Mouse (Mus musculus) left cerebral cortex, postnatal 10 days (tissue): ENCODE measurements around the gene Klhl36. TPM values are rescaled to one million over a fixed set of nuclear protein-coding genes. Genes with fewer than 3 reads are reported as not detected.

ENCODE experiments used
- DNase-seq, 2 experiments: peaks; one replicate each; pipeline ENCODE4 v3.0.0; 2021 to 2022; ENCODE audit warnings: low spot score in 2 of 2, mixed read lengths in 1 of 2; ENCODE audit errors: extremely low spot score in 1 of 2
- intact Hi-C: fragments of 180-260 bp; cut with DNase I; formaldehyde crosslinking; loops from one replicate; pipeline ENCODE4 v1.15.1; 2025
- total RNA-seq, 2 experiments: library from RNA; stranded (reverse); gene quantifications; 2 replicates each; pipeline ENCODE4 v1.2.3; 2021

Gene Klhl36
- total RNA-seq, 2 experiments from 2014 or later, result 7.3 to 8.2 TPM

DNA sequence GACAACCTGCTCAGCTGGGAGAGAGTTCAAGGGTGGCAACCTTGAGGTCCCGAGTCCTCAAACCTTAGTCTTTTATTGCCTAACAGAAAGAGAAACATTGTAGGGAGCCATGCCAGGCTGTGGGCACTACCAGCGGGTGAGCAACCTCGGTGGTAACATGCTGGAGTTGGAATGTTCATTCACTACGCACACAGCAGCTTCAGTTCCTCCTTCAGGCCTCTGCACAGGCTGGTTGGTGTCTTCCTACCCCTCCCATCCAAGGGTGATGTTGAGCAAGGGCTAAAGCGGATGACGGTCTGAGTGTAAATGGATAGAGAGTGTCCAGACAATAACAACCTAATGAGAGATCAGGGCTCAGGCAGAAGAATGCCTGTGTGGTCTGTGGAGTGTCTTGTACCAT is 4.3 kb upstream of the Klhl36 start:
- no peak for DNase-seq
- intact Hi-C loops, result no loop called here

DNA sequence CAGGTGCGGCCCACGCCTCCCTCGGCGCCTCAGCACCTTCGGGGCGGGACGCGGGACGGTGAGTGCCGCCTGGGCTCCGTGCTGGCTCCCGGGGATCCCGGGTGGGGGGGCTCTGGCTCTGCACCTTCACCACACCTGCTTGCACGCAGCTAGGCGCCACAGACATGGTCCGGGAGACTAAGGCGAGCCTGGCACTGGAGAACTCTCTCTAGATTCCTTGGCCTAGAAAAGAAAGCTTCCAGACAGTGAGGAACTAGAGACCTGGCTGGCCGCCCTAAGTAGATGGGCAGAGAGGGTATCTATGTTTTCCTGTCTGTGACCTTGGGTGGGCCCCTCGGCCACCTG is 296 bp downstream of the Klhl36 start:
- intact Hi-C loops, result no loop called here
- DNase-seq, result no peak

DNA sequence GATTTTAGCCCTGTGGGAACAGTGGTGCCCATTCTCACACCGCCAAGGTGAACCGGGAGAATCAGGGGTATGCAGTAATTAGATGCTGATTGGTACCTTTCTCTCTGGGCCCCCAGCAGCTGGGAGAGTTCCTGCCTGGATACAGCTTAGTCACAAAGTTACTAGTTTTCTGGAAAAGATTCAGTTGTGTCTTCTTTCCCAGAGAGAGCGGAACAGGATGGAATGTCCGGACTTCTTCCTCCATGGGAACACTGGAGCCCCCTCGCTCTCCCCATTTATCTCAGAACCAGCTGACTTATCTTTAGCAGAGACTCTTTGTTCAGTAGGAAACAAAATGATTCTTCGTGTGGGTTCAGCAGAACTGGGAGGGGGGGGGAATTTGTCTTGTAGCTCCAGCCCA is 683 bp downstream of the Klhl36 start:
- intact Hi-C loops, result no loop called here

DNA sequence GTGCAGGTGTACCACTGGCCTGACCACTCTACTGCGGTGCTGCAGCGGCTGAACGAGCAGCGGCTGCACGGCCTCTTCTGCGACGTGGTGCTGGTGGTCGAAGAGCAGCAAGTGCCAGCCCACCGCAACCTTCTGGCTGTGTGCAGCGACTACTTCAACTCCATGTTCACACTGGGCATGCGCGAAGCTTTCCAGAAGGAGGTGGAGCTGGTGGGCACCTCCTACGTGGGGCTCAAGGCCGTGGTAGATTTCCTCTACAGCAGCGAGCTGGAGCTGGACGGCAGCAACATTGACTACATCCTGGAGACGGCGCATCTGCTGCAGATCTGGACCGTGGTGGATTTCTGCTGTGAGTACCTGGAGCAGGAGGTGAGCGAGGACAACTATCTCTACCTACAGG is 7.5 kb downstream of the Klhl36 start:
- DNase-seq, result no peak
- intact Hi-C loops, result no loop called here

More for the DNA sequence above, 683 bp downstream of the Klhl36 start:
- DNase-seq, result no peak

DNA sequence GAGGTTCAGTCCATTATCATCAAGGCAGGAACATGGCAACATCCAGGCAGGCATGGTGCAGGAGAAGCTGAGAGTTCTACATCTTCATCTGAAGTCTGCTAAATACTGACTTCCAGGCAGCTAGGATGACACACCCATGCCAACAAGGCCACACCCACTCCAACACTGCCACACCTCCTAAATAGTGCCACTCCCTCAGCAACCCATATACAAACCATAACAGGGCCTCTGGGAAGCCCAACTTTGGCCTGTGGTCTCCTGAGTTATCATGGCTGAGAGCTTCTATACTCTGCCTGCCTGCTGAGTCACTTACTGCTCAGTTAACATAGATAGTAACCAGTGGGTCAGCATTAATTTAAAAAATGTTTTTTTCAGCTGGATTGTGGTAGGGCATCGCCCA is 11.1 kb downstream of the Klhl36 start:
- DNase-seq, result no peak
- intact Hi-C loops, result no loop called here

DNA sequence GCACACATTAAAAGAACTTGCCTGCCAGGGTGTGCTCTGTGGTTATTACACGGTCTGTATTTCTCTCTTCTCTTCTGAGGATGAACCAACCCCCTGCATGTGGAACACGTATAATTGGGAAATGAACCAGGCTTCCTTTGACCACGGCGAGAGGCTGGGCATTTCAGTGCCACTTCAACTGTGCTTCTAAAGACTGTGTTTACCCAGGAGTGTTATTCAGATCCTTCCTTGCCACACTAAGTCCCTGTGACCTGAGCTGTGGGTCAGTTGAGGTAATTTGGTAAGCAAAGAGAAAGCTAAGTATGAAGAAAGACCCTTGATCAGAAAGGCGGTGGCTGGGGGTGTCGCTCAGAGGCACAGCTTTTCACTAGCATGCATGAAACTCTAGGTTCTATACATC is 19.2 kb downstream of the Klhl36 start:
- DNase-seq, result no peak
- intact Hi-C loops, result no loop called here

DNA sequence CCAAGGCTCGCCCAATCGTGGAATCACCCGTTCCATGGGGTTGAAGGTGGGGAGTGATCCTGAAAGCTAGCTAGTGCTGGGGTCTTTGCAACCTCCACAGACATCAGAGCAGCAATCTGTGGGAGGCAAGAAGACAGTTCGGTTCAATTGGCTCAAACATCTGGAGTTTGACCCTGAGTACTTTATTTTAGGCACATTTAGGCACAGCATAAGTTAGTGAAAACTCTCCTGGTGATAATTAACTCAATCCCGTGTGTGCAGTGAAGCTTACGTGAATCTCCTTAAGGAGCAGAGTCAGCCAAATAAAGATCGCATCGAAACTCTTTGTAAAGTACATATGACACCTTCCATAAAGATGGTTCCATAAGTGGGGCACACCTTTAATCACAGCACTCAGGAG is 19.9 kb downstream of the Klhl36 start:
- DNase-seq, result no peak
- intact Hi-C loops, result no loop called here

DNA sequence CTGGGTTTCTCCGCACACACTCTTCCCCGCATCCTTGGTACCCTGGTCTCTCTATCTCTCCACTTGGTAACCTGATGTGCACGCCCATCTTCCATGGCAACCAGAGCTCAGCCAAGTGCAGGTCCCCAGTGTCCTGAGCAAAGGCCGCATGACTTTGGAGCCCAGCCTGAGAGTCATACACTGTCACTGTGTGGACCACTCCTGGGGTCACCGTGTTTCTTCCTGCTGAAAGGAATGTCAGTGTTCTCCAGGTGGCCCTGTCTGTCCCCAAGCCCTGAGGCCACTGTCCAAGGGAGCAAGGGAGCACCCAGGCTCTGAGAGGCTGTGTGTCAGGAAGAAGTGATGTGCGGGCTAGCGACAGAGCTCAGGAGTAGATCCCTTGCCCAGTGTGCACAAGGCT is 21.2 kb downstream of the Klhl36 start:
- DNase-seq, result no peak
- intact Hi-C loops, result no loop called here

DNA sequence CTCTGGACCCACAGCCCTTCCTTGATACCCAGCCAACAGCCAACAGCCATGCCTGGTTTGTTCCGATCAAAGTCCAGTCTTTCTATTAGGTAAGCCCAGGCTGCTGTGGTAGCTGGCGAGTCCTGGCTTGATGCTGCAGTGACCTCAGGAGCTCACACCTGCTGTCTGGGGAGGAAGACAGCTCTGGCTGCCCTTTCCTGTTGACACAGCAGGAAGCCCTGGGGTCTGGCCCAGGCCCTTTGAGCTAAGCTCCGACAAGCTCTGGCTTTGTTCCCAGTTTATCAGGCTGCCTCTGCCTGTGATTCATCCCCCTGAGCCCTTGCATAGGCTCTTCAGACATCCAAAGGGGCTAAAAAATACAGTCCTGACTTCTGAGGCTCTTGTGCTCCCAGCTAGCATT is 23.5 kb downstream of the Klhl36 start:
- intact Hi-C loops, result no loop called here
- DNase-seq, result peak; percentile 16 to 86

DNA sequence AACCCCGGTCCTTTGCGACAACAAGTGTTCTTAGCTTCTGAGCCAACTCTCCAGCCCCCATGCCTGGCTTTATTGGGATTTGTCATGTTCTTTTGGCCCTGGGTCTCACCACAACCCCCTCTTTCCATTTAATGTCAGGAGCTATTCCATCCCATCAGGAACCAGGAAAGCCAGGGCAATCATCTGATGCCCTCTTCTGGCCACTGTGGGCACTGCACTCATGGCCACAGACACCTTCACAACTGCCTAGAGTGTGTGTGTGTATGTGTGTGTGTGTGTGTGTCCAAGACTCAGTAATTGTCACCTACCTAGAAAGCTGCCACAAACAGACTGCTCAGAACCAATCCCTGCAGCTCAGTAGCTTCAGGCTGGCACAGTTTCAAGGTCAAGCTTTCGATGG is 25.1 kb downstream of the Klhl36 start:
- no peak for DNase-seq
- intact Hi-C loops, result no loop called here

DNA sequence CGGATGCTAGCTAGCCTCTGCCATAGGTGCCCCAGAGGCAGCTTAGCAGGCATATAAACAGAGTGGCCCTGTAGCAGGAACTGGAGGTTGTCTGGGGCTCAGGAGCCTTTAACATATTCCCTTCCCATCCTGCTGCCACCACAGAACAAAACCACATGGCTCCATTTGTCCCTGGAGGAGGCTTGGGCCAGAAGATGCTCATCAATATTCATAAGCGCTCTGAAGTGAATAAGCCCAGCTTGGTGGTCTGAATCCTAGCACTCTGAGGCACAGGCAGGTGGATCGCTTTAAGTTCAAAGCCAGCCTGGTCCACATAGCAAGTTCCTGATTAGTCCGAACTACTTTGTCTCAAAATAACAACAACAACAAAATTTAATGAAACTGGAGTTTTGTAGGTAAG is 25.9 kb downstream of the Klhl36 start:
- no peak for DNase-seq
- intact Hi-C loops, result no loop called here

DNA sequence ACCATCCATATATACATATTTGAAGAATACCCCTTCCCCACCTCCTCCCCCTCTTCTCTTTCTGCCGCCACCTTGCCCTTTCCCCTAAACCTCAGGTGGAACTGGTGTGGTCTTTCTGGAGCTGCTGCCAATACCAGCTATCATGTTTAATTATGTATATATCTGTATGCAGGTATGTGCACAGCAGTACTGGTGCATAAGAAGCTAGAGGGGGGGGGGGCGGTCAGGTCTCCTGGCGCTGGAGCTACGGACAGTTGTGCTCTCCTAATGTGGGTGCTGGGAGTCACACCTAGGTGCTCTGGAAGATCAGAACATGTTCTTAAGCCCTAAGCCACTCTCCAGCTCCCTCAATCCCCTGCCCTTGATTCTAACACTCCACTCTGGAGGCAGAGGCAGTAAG is 35.0 kb downstream of the Klhl36 start:
- no peak for DNase-seq
- intact Hi-C loops, result no loop called here

DNA sequence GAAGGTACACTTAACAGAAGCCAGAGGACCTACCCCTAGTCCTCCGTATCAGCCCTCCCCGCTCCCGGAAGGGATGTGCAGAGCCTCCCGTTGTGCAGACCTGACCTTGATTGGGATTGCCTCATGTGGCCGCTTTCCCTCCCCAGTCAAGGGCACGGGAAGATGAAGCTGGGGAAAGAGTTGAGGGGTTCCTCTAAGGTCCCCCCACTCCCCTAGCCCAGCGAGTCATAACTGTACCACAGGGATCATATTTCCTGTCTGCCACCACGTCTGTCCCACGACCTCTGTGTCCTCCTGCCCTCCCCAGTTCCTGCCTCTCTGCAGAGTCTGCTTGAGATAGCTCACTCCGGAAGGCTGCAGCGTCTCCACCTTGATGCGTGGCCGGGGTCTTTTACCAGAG is 35.9 kb downstream of the Klhl36 start:
- no peak for DNase-seq
- intact Hi-C loops, result no loop called here

DNA sequence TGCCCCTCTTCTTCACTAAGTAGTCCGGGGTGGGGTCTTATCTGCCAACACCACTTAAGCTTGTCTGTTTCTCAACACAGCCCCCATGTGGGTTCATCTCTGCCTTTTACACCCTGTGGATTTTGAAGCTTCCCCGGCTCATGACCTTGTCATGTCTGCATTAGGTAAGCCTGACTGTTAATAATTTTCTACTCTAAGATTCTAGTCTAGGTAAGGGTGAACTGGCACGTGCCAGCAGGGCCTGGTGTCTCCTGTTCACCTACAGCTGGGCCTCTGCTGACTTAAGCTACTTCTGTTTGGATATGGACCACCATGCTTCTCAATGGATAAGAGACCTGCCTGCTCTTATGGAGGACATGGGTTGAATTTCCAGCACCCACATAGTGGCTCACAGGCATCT is 39.3 kb downstream of the Klhl36 start:
- intact Hi-C loops, result no loop called here
- no peak for DNase-seq

DNA sequence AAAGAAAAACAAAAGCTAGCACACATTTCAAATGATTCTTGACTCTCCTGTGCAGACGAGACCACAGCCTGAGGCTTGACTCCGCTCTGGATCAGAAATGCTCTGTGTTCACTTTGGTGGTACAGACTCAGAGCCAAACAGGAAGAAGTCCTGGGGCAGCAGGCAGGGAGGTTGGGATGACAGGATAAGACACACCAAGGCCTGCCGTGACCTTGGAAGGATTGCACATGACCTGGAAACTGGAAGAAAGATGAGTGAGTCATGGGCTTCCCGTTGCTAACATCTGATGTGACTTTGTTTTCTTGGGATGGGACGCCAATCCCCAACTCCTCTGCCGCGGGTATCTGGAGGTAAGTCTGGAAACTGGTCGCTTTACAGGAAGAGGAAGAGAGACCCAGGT is 39.9 kb downstream of the Klhl36 start:
- intact Hi-C loops, result no loop called here
- DNase-seq, result peak in 1 of 2 experiments; percentile 42

DNA sequence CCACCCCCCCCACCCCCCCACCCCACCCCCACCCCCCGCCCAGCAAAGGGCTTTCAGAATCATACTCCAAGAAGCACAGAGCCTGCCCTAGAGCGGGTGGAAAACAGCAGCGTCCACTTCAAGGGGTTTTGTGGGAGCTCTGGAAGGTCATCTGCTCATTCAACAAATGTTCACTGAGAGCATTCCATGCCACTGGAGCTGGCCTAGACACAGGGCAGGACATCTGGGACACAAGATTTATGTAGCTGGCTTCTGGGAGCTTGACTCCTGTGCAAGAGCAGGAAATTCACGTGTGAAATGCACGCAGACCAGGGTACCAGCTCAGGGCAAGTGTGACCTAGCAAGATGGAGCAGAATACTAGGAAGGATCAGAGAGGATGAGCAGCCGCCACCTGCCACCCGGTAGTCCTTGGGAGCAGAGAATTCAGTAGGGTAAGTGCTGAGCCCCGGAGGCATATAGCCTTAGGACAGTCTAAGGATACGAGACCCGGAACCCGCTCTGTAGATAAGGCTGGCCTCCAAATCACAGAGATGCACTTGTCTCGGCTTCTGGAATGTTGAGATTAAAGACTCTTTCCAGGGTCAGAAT is 42.4 kb downstream of the Klhl36 start:
- DNase-seq, result no peak
- intact Hi-C loops, result no loop called here

DNA sequence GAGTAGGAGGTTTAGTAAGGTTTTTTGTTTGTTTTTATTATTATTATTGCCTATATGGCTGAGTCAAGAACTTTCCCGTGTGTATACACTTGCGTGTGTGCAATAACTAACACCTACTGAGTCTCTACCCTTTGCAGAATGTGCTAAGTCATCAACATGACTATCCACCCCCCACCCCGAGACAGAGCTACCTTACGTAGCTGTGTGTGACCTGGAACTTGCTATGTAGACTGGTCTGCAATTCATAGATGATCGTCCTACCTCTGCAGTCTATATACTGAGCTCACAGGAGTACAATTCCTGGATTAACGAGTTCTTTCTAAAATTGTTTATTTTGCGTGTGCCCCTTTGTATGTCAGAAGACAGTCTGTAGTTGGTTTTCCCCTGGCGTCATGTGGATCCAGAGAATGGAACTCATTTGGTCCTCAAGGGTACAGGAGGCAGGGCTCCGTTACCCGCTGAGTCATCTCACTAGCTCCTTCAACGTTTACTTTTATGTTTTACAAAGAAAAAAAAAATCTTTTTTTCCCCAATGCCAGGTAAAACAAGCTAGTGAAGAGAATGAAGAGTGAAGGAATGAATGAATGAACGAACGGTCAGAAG is 48.0 kb downstream of the Klhl36 start, which contains the start of gene Usp10:
Gene Usp10 (plus strand): TSS at position 417 of the 603 bp plus-strand sequence.
- DNase-seq, result no peak
- intact Hi-C loops, result no loop called here

DNA sequence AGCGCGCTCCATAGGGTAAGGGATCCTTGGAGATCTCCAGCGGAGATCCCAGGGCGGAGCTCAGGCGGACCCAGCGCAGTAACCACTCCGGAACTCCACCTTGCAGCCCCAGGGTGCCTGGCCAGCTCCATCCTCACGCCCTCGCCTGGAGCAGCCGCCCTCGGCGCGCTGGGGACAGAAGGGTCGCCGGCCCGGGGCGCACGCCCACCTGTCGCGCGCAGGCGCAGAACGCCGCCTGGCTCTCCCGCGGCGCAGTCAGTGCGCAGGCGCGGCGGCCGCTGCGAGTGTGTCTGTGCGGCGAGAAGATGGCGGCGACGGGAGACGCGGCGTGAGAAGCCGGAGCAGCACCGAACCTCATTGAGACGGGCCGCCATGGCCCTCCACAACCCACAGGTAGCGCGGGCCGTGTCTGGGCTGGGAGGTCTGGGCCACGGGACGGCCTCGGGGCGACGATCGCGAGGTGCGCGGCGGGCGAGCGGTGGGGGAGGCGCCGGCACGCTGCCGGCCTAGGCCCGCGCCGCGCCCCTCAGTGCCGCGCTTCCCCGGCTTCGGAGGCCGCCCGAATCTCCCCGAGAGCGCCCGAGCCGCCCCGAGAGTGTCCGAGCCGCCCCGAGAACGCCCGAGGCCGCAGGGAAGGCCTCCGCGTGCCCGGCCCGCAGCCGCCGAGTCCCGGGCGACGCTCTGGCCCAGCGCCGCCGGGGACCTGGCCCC is 48.6 kb downstream of the Klhl36 start, which contains the start of gene Gm20388:
Gene Gm20388 (plus strand): TSS at position 295 of the 711 bp plus-strand sequence.
- DNase-seq, result peak; percentile 84 to 92
- intact Hi-C loops, result no loop called here

DNA sequence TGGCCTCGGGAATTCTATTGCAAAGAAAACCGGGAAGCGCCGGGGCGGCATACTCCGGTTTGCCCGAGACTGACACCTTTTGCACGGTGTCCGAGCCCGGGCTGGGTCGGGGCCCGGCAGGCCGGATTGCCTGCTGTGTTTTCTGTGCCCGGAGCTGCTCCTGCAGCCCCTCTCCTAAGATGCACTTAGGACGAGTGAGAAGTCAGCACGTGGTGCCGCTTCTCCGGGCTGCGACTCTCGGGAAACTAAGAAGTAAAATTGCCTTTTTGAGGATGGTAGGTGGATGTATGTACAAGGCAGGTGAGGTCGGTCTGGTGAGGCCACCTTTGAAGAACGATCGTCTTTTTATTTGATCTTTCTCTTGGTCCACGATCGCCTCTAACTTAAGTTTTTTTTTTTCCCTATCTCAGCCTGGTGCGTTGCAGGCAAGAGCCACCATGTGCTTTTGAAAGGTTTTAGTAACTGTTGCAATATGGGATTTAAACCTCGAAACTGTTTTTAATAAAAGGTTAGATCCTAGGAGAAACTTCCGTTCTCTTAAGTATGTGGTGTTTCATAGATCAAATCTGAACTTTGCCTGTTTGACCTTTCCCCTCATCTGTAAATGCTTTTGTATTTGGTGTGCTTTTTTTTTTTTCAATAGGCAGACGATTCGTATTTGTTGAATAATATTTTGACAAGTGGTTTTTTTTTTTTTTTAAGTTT is 49.3 kb downstream of the Klhl36 start:
- no peak for DNase-seq
- intact Hi-C loops, result no loop called here

DNA sequence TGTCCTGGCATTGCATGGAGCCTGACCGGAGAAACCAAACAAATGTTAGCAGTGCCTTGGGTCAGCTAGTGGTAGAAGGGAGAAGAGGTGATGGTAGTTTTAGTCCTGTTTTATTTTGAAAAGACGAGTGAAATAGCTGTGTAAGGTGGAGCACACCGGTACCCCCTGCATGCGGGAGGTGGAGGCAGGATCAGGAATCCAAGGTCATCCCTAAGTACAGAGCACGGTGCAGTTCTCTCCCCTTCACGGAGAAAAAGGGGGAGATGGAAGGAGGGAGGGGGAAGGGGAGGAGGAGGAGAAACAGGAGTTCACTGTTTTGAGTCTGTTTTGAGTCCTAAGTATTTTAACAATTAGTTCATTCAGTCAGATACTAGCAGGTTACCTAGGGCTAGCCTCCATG is 50.6 kb downstream of the Klhl36 start:
- DNase-seq, result no peak
- intact Hi-C loops, result no loop called here
